Mouse (Mus musculus) layer of hippocampus, adult 8-10 months (tissue): ENCODE measurements at regions not wholly inside any gene's neighbourhood (a gene's known extent, or its start where the extent isn't known, plus 50 kb on each side); places are given as distances from the start of the nearest gene placed in this dataset.

ENCODE experiments used
- DNase-seq, 2 experiments: peaks; one replicate each; pipeline ENCODE4 v3.0.0; 2022; ENCODE audit warnings: low spot score in 2 of 2

- no peak for DNase-seq
Observed at GRCm38 (mm10) chr4:106162551-106162950, 153.5 kb upstream of the Usp24 start.

- DNase-seq = no peak
Observed at GRCm38 (mm10) chr4:106163220-106163619, 152.8 kb upstream of the Usp24 start.

GRCm38 (mm10) chr4:106167716-106168115 lies 148.3 kb upstream of the Usp24 start:
- DNase-seq = no peak

GRCm38 (mm10) chr4:106168741-106169140 lies 147.3 kb upstream of the Usp24 start:
- no peak for DNase-seq

GRCm38 (mm10) chr4:106169466-106169865 lies 146.5 kb upstream of the Usp24 start:
- DNase-seq = no peak

- no peak for DNase-seq
Observed at GRCm38 (mm10) chr4:106170731-106171130, 145.3 kb upstream of the Usp24 start.

- no peak for DNase-seq
Observed at GRCm38 (mm10) chr4:106175352-106175751, 140.7 kb upstream of the Usp24 start.

- DNase-seq = no peak
Observed at GRCm38 (mm10) chr4:106185745-106186501, 130.1 kb upstream of the Usp24 start.

GRCm38 (mm10) chr4:106186684-106187083 lies 129.3 kb upstream of the Usp24 start:
- peak in 1 of 2 experiments; percentile 19 for DNase-seq

GRCm38 (mm10) chr4:106190248-106190647 lies 125.8 kb upstream of the Usp24 start:
- DNase-seq = no peak

GRCm38 (mm10) chr4:106191331-106191730 lies 124.7 kb upstream of the Usp24 start:
- no peak for DNase-seq

GRCm38 (mm10) chr4:106191843-106192242 lies 124.2 kb upstream of the Usp24 start:
- DNase-seq = no peak

- no peak for DNase-seq
Observed at GRCm38 (mm10) chr4:106193204-106193945, 122.6 kb upstream of the Usp24 start.

- DNase-seq = no peak
Observed at GRCm38 (mm10) chr4:106195497-106196166, 120.4 kb upstream of the Usp24 start.

- peak in 1 of 2 experiments; percentile 24 for DNase-seq
Observed at GRCm38 (mm10) chr4:106199833-106200232, 116.2 kb upstream of the Usp24 start.

- no peak for DNase-seq
Observed at GRCm38 (mm10) chr4:106200241-106200640, 115.8 kb upstream of the Usp24 start.

GRCm38 (mm10) chr4:106202554-106202953 lies 113.5 kb upstream of the Usp24 start:
- no peak for DNase-seq

- no peak for DNase-seq
Observed at GRCm38 (mm10) chr4:106205200-106205599, 110.8 kb upstream of the Usp24 start.

- DNase-seq = no peak
Observed at GRCm38 (mm10) chr4:106206023-106206422, 110.0 kb upstream of the Usp24 start.

- no peak for DNase-seq
Observed at GRCm38 (mm10) chr4:106209465-106209864, 106.5 kb upstream of the Usp24 start.

GRCm38 (mm10) chr4:106209975-106210374 lies 106.0 kb upstream of the Usp24 start:
- DNase-seq = no peak

- DNase-seq = no peak
Observed at GRCm38 (mm10) chr4:106214170-106214569, 101.8 kb upstream of the Usp24 start.
